Mouse (Mus musculus) limb, embryonic 12.5 days (tissue): ENCODE results near the gene Dda1. TPM values are rescaled to one million over a fixed set of nuclear protein-coding genes. Genes with fewer than 3 reads are reported as not detected.

Experiments
- ATAC-seq: fragments of 200-750 bp; cut with Nextera tagmentation; 2 replicates; pipeline ENCODE4 v1.8.0; 2017; ENCODE audit warnings: low read depth, moderate TSS enrichment; ENCODE audit not compliant: insufficient number of reproducible peaks, insufficient read depth, low FRiP score, low TSS enrichment
- H3K27ac ChIP-seq: fragments of 300-500 bp; sonication (generic); 2 replicates; pipeline ENCODE4 v1.5.1; 2016; ENCODE audit warnings: mild to moderate bottlenecking, moderate library complexity
- H3K27me3 ChIP-seq: fragments of 300-500 bp; sonication (generic); 2 replicates; pipeline ENCODE4 v1.6.1; 2016; ENCODE audit warnings: mild to moderate bottlenecking, moderate library complexity
- H3K36me3 ChIP-seq: fragments of 300-500 bp; sonication (generic); 2 replicates; pipeline ENCODE4 v1.6.1; 2016; ENCODE audit warnings: mild to moderate bottlenecking, moderate library complexity
- H3K4me1 ChIP-seq: fragments of 300-500 bp; sonication (generic); replicated peaks from 2 replicates; pipeline ENCODE4 v1.6.1; 2016
- H3K4me2 ChIP-seq: fragments of 300-500 bp; sonication (generic); 2 replicates; pipeline ENCODE4 v1.6.1; 2016; ENCODE audit warnings: mild to moderate bottlenecking, moderate library complexity
- H3K4me3 ChIP-seq: fragments of 300-500 bp; sonication (generic); replicated peaks from 2 replicates; pipeline ENCODE4 v1.5.1; 2016; ENCODE audit warnings: mild to moderate bottlenecking
- H3K9ac ChIP-seq: fragments of 300-500 bp; sonication (generic); replicated peaks from 2 replicates; pipeline ENCODE4 v1.6.1; 2016; ENCODE audit warnings: mild to moderate bottlenecking, moderate library complexity
- H3K9me3 ChIP-seq: fragments of 300-500 bp; sonication (generic); 2 replicates; pipeline ENCODE4 v1.6.1; 2016; ENCODE audit warnings: mild to moderate bottlenecking, moderate library complexity
- WGBS: fragments of 180-500 bp; shearing (Covaris S2); methylation state at CpG from one replicate; pipeline ENCODE4 v1.1.7; 2016; 5-methylcytosine and 5-hydroxymethylcytosine counted together
- polyA plus RNA-seq: library from polyadenylated mRNA; unstranded; fragments of >200 nt; fragmentation: Nextera tagmentation; extraction: Ambion mirVana; gene quantifications from 2 replicates; pipeline ENCODE4 v1.2.1, GENCODE M21; 2016

The Dda1 gene
- polyA plus RNA-seq, 1 experiment from 2014 or later: 106 TPM

GRCm38 (mm10) chr8:71477196-71477845, 8.3 kb downstream of the Dda1 start:
- H3K9me3 ChIP-seq: no peaks in the 10 kb centered on the region
- peak overlapping the region; percentile 79; the same call in 1 of the 2 replicates for H3K27ac ChIP-seq
- peaks cover 9% of the 10 kb centered on the region for H3K4me1 ChIP-seq
- H3K4me2 ChIP-seq: peak overlapping the region; percentile 85
- peak overlapping the region; percentile 77; the same call in 1 of the 2 replicates for H3K9ac ChIP-seq
- 0 out of 2 replicates have a peak, but pooled peaks cover 3% of the 10 kb centered on the region for H3K27me3 ChIP-seq
- peaks cover 71% of the 10 kb centered on the region for H3K36me3 ChIP-seq
- H3K4me3 ChIP-seq: peak overlapping the region; percentile 64
- ATAC-seq: no peak
- 47% methylated on average over 14 of the region's 14 CpGs for WGBS

GRCm38 (mm10) chr8:71478943-71479342, 9.9 kb downstream of the Dda1 start:
- H3K9me3 ChIP-seq: no peaks in the 10 kb centered on the region
- 90% methylated on average over 11 of the region's 11 CpGs for WGBS
- no peak for ATAC-seq
- 0 out of 2 replicates have a peak, but pooled peaks cover 3% of the 10 kb centered on the region for H3K27me3 ChIP-seq
- H3K36me3 ChIP-seq: peaks cover 69% of the 10 kb centered on the region
- H3K4me3 ChIP-seq: no peak overlapping the region
- H3K9ac ChIP-seq: no peak overlapping the region
- no peak overlapping the region for H3K4me2 ChIP-seq
- H3K4me1 ChIP-seq: peaks cover 9% of the 10 kb centered on the region
- H3K27ac ChIP-seq: no peak overlapping the region

GRCm38 (mm10) chr8:71483932-71484331, 14.9 kb downstream of the Dda1 start:
- Histone ChIP-seq H3K27ac (no peak overlapping the region), H3K9me3 (no peaks in the 10 kb centered on the region), H3K27me3 (0 out of 2 replicates have a peak, but pooled peaks cover 3% of the 10 kb centered on the region), H3K36me3 (peaks cover 53% of the 10 kb centered on the region), H3K4me2 (0 out of 2 replicates have a peak overlapping the region, but pooled peaks have one; percentile 84), H3K4me3 (0 out of 2 replicates have a peak overlapping the region, but pooled peaks have one; percentile 83), H3K4me1 (peaks cover 16% of the 10 kb centered on the region), H3K9ac (no peak overlapping the region)
- ATAC-seq: no peak
- WGBS: 44% methylated on average over 8 of the region's 8 CpGs

GRCm38 (mm10) chr8:71484736-71485135, 15.7 kb downstream of the Dda1 start:
- peaks cover 24% of the 10 kb centered on the region for H3K4me1 ChIP-seq
- H3K4me2 ChIP-seq: peak overlapping the region; percentile 84
- ATAC-seq: no peak
- peaks cover 45% of the 10 kb centered on the region for H3K36me3 ChIP-seq
- H3K9ac ChIP-seq: no peak overlapping the region
- 95% methylated on average over 19 of the region's 19 CpGs for WGBS
- no peak overlapping the region for H3K27ac ChIP-seq
- 0 out of 2 replicates have a peak, but pooled peaks cover 3% of the 10 kb centered on the region for H3K27me3 ChIP-seq
- peak overlapping the region; percentile 83 for H3K4me3 ChIP-seq
- H3K9me3 ChIP-seq: no peaks in the 10 kb centered on the region

GRCm38 (mm10) chr8:71485142-71486135, 16.4 kb downstream of the Dda1 start, which contains the start of gene Ano8:
Gene Ano8 (minus strand): TSS chr8:71485963.
- 7% methylated on average over 47 of the region's 58 CpGs for WGBS
- H3K9me3 ChIP-seq: no peaks in the 10 kb centered on the region
- peak within 1 kb of the TSS; percentile 83 for H3K4me3 ChIP-seq
- H3K27me3 ChIP-seq: 0 out of 2 replicates have a peak, but pooled peaks cover 3% of the 10 kb centered on the region
- H3K9ac ChIP-seq: peak within 1 kb of the TSS; percentile 90
- peaks cover 45% of the 10 kb centered on the region for H3K36me3 ChIP-seq
- H3K27ac ChIP-seq: peak within 1 kb of the TSS; percentile 81
- H3K4me2 ChIP-seq: peak within 1 kb of the TSS; percentile 84
- ATAC-seq: peak; percentile 46
- peaks cover 28% of the 10 kb centered on the region for H3K4me1 ChIP-seq

- Histone ChIP-seq H3K9me3 (no peaks in the 10 kb centered on the region), H3K27ac (peak overlapping the region; percentile 81), H3K4me1 (peaks cover 28% of the 10 kb centered on the region), H3K4me2 (peak overlapping the region; percentile 84), H3K9ac (no peak overlapping the region; the same call in 1 of the 2 replicates), H3K4me3 (peak overlapping the region; percentile 83), H3K27me3 (no peaks in the 10 kb centered on the region), H3K36me3 (peaks cover 45% of the 10 kb centered on the region)
- no peak for ATAC-seq
- WGBS: 22% methylated on average over 7 of the region's 7 CpGs
These were observed 17.1 kb downstream of the Dda1 start for GRCm38 (mm10) chr8:71486136-71486529.

- peak within 1 kb of the TSS; percentile 71 for H3K4me3 ChIP-seq
- H3K27me3 ChIP-seq: no peaks in the 10 kb centered on the region
- peak within 1 kb of the TSS; percentile 99 for H3K4me2 ChIP-seq
- H3K9me3 ChIP-seq: no peaks in the 10 kb centered on the region
- under 1% methylated on average over 33 of the region's 33 CpGs for WGBS
- H3K36me3 ChIP-seq: peaks cover 45% of the 10 kb centered on the region
- peak within 1 kb of the TSS; percentile 83 for H3K9ac ChIP-seq
- peak within 1 kb of the TSS; percentile 93 for H3K27ac ChIP-seq
- peaks cover 28% of the 10 kb centered on the region for H3K4me1 ChIP-seq
- ATAC-seq: peak; percentile 32; the same call in 1 of the 2 replicates
These were observed 18.9 kb downstream of the Dda1 start, which contains the start of gene Gtpbp3 for GRCm38 (mm10) chr8:71487691-71488445. Gene Gtpbp3 (plus strand): TSS chr8:71488103.

GRCm38 (mm10) chr8:71488454-71488853, 19.5 kb downstream of the Dda1 start:
- peak overlapping the region; percentile 71 for H3K4me3 ChIP-seq
- H3K9ac ChIP-seq: peak overlapping the region; percentile 83
- peak; percentile 46 for ATAC-seq
- WGBS: 0% methylated on average over 22 of the region's 22 CpGs
- peak overlapping the region; percentile 93 for H3K27ac ChIP-seq
- no peaks in the 10 kb centered on the region for H3K27me3 ChIP-seq
- peaks cover 28% of the 10 kb centered on the region for H3K4me1 ChIP-seq
- H3K4me2 ChIP-seq: peak overlapping the region; percentile 99
- no peaks in the 10 kb centered on the region for H3K9me3 ChIP-seq
- peaks cover 45% of the 10 kb centered on the region for H3K36me3 ChIP-seq

- no peak overlapping the region for H3K4me3 ChIP-seq
These were observed 26.0 kb downstream of the Dda1 start for GRCm38 (mm10) chr8:71495039-71495438.

GRCm38 (mm10) chr8:71495811-71496210, 26.8 kb downstream of the Dda1 start:
- no peak overlapping the region for H3K9ac ChIP-seq
- no peak overlapping the region for H3K4me3 ChIP-seq
- 92% methylated on average over 5 of the region's 5 CpGs for WGBS
- no peak overlapping the region for H3K4me2 ChIP-seq
- H3K27me3 ChIP-seq: no peaks in the 10 kb centered on the region
- ATAC-seq: no peak
- H3K9me3 ChIP-seq: no peaks in the 10 kb centered on the region
- peaks cover 33% of the 10 kb centered on the region for H3K36me3 ChIP-seq
- H3K27ac ChIP-seq: no peak overlapping the region
- peaks cover 27% of the 10 kb centered on the region for H3K4me1 ChIP-seq

More at GRCm38 (mm10) chr8:71495039-71495438, 26.0 kb downstream of the Dda1 start:
- no peak overlapping the region for H3K4me2 ChIP-seq
- H3K27me3 ChIP-seq: no peaks in the 10 kb centered on the region
- H3K9me3 ChIP-seq: no peaks in the 10 kb centered on the region
- H3K36me3 ChIP-seq: peaks cover 40% of the 10 kb centered on the region
- no peak overlapping the region for H3K27ac ChIP-seq
- peak; percentile 61 for ATAC-seq
- H3K4me1 ChIP-seq: peaks cover 28% of the 10 kb centered on the region
- no peak overlapping the region for H3K9ac ChIP-seq
- 23% methylated on average over 16 of the region's 16 CpGs for WGBS
